Mouse (Mus musculus) urinary bladder, adult 2 months (tissue): ENCODE measurements around the gene Olfr1239. TPM values are rescaled to one million over a fixed set of nuclear protein-coding genes. Genes with fewer than 3 reads are reported as not detected.

Experiments used
- DNase-seq: peaks from one replicate; pipeline ENCODE4 v3.0.0; 2022; ENCODE audit warnings: low spot score
- polyA plus RNA-seq: library from polyadenylated mRNA; depleted of rRNA; stranded (reverse); fragments of >200 nt; gene quantifications from 2 replicates; pipeline ENCODE4 v1.2.3, GENCODE M21; 2012; rRNA removed

Olfr1239 gene
- not detected in 2 replicates for polyA plus RNA-seq

DNA sequence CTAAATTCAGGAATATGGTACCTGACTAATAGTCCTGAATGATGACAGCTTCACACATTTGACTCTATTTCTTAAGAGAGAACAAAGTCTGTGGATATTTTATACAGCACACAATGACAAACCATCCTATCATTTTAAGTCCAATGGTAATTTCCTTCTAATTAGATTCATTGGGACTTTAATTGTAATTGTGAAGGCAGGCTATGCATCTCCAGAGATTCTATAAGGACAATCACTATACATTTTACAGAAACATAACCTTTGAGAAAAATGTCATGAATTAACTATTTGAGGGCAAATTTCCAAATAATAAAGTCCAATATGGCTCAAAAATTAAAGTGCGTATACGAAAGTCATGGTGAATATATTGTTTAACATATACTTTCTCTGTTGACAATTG is at the start of gene Olfr1239:
Gene Olfr1239, minus strand, starts transcription at position 101 of the 400 bp plus-strand sequence.
- DNase-seq = no peak

DNA sequence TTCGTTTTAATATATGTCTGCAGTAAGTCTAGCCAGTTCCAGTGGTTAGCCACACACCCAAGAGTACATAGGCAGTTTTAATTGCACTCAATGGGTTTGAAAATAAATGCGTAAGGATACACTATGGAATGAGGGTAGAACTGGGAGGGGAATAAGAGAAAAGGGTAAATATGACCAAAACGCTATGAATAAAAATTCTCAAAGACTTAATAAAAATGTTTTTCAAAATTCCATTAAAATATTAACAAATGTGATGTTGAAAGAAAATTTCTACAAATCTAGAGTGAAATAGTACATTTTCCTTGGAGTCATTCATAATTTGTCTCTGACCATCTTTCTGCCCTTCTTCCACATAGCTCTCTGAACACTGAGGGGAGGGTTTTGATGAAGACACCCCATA is 22.7 kb upstream of the Olfr1239 start, which contains the start of gene Olfr1240:
Gene Olfr1240, minus strand, starts transcription at position 101 of the 400 bp plus-strand sequence.
- DNase-seq = no peak

DNA sequence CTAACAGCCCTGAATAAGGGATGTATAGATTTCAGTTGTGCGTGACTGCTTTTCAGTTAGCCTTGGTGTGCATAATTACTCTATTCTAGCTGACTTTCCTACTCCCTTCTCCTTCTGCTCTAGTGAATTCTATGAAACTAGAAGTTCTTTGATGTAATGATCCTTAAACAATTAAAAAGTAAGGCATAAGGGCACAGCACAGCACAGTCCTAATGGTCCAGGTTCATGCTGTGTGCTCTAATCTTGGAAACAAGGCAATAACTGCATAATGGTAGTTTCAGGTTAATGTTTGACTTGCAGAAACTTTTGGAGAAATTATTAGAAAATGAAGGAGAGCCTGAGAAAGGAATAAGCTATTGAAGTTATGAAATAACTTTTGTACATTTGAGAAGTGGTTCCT is 5.7 kb downstream of the Olfr1239 start:
- no peak for DNase-seq

- no peak for DNase-seq
These were observed 10.6 kb downstream of the Olfr1239 start, which contains the start of gene Olfr1238 for GRCm38 (mm10) chr2:89409576-89409975. TSS of gene Olfr1238 (minus strand) at chr2:89409676.

DNA sequence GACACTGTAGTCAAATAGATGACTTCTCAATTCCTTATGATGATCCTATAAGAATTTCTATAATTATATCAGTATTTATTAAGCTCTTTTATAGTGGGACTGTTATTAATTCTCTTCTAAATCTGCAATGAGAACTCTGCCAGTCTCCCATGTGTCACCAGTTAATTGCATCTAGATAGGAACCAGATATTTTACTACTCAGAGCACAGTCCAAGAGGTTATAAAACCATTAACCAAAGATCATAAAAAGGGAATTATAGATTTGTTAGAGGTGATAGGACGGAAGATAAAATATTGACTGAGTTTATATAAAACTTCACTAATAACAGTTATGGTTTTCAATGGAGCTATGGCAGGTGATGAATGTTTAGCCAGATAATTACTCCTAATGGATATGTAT is 19.3 kb downstream of the Olfr1239 start:
- no peak for DNase-seq

Other genes starting within 250 kb of the Olfr1239 start
- gene Olfr1225, start 245.7 kb downstream of the Olfr1239 start, polyA plus RNA-seq = not detected in 2 replicates
- gene Olfr1226, start 220.4 kb downstream of the Olfr1239 start, polyA plus RNA-seq = not detected in 2 replicates
- not detected in 2 replicates for gene Olfr1228, start 166.3 kb downstream of the Olfr1239 start, polyA plus RNA-seq
- not detected in 2 replicates for gene Olfr1229, start 132.4 kb downstream of the Olfr1239 start, polyA plus RNA-seq
- gene Olfr1230, start 123.1 kb downstream of the Olfr1239 start, polyA plus RNA-seq = not detected in 2 replicates
- gene Olfr1231, start 113.3 kb downstream of the Olfr1239 start, polyA plus RNA-seq = not detected in 2 replicates
- gene Olfr1232, start 90.7 kb downstream of the Olfr1239 start, polyA plus RNA-seq = not detected in 2 replicates
- not detected in 2 replicates for gene Olfr1233, start 78.0 kb downstream of the Olfr1239 start, polyA plus RNA-seq
- not detected in 2 replicates for gene Olfr1234, start 55.5 kb downstream of the Olfr1239 start, polyA plus RNA-seq
- gene Olfr1238, start 10.7 kb downstream of the Olfr1239 start, polyA plus RNA-seq = not detected in 2 replicates
- gene Olfr1240, start 22.6 kb upstream of the Olfr1239 start, polyA plus RNA-seq = not detected in 2 replicates
- gene Olfr1241, start 66.7 kb upstream of the Olfr1239 start, polyA plus RNA-seq = not detected in 2 replicates
- gene Olfr1242, start 77.9 kb upstream of the Olfr1239 start, polyA plus RNA-seq = not detected in 2 replicates
- not detected in 2 replicates for gene Olfr1243, start 111.1 kb upstream of the Olfr1239 start, polyA plus RNA-seq
- not detected in 2 replicates for gene Olfr1245, start 158.0 kb upstream of the Olfr1239 start, polyA plus RNA-seq
- gene Olfr1246, start 172.8 kb upstream of the Olfr1239 start, polyA plus RNA-seq = not detected in 2 replicates
- not detected in 2 replicates for gene Olfr1247, start 193.7 kb upstream of the Olfr1239 start, polyA plus RNA-seq
- not detected in 2 replicates for gene Olfr1248, start 197.8 kb upstream of the Olfr1239 start, polyA plus RNA-seq
- gene Olfr1249, start 214.6 kb upstream of the Olfr1239 start, polyA plus RNA-seq = not detected in 2 replicates
- gene Olfr1250, start 241.1 kb upstream of the Olfr1239 start, polyA plus RNA-seq = not detected in 2 replicates